In the genomic region with DNA sequence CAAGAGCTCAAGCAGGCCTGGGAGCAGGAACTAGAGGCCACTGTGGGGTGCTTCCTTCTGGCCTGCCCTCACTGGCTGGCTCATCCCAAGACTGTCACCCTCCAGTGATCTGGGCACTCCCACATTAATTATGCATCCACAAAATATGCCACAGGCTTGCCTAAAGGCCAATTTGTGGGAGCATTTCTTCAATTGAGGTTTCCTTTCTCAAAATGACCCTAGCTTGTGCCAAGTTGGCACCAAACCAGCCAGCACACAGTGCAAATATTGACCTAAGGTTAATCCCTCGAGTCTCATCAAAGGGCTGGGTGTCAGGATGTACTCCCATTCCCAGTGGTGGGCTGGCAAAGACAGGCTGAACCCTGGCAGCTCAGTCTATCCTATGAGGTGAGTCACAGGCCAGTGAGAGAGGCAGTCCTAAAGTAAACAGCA, we compare ENCODE assay signal across 10 mouse cellular contexts.
DNase-seq lines count a peak whose midpoint lies in the region; ATAC-seq and TF ChIP-seq lines count a peak whose summit lies in the region.
"Had no signal": no experiment of that assay in that cellular context is flagged by ENCODE, and none has a peak within 500 bp of the region (broad histone marks: within the 10 kb centered on the region; RNA-seq: fewer than 3 reads in every experiment).

No protein-coding gene starts in this region.

- H3K27ac ChIP-seq in midbrain, embryonic 16.5 days (ENCODE audit: low read length), result no peak overlapping the region
- H3K27ac ChIP-seq in midbrain, embryonic 10.5 days (replicated peaks), result no peak overlapping the region
- H3K27ac ChIP-seq in kidney, postnatal 0 days, result no peak overlapping the region
- H3K27ac ChIP-seq: limb, embryonic 12.5 days; neural tube, embryonic 12.5 days had no signal

- DNase-seq in midbrain, embryonic 10.5 days (ENCODE audit: low spot score), result no peak
- peak; percentile 65 to 77 for DNase-seq in adrenal gland, postnatal 36 days
- DNase-seq in kidney, postnatal 0 days (ENCODE audit: low spot score), result peak; percentile 21
- peak; percentile 23 for DNase-seq in ovary, postnatal 14 days (ENCODE audit: low spot score)
- no peak for DNase-seq in layer of hippocampus, adult 11-12 months (ENCODE audit: low spot score)
- no peak for DNase-seq in frontal cortex, adult 2 months (ENCODE audit: extremely low spot score in 1 of 2, low spot score in 1 of 2)
- DNase-seq: heart, postnatal 4 days had no signal

- no peak overlapping the region for H3K4me2 ChIP-seq in midbrain, embryonic 16.5 days (ENCODE audit: low read length)
- H3K4me2 ChIP-seq in kidney, postnatal 0 days (ENCODE audit: low read length), result no peak overlapping the region
- H3K4me2 ChIP-seq: limb, embryonic 12.5 days; neural tube, embryonic 12.5 days had no signal

- TF ChIP-seq CTCF in kidney, postnatal 0 days (IDR thresholded peaks at IDR 0.05; ENCODE audit: low read depth), result no peak

- 19% methylated on average over 1 of the region's 1 CpGs for WGBS in midbrain, embryonic 16.5 days
- WGBS in midbrain, embryonic 10.5 days, result 29% methylated on average over 1 of the region's 1 CpGs
- 4% methylated on average over 1 of the region's 1 CpGs for WGBS in kidney, postnatal 0 days

- H3K4me3 ChIP-seq in midbrain, embryonic 16.5 days (ENCODE audit: low read depth, low read length), result no peak overlapping the region
- no peak overlapping the region for H3K4me3 ChIP-seq in midbrain, embryonic 10.5 days
- H3K4me3 ChIP-seq in kidney, postnatal 0 days (replicated peaks; ENCODE audit: low read depth, low read length), result no peak overlapping the region
- H3K4me3 ChIP-seq: limb, embryonic 12.5 days; neural tube, embryonic 12.5 days had no signal

- no peaks in the 10 kb centered on the region for H3K27me3 ChIP-seq in midbrain, embryonic 16.5 days (ENCODE audit: control insufficient read depth, insufficient read depth, low read depth, low read length)
- no peaks in the 10 kb centered on the region for H3K27me3 ChIP-seq in midbrain, embryonic 10.5 days (ENCODE audit: low read depth, poor library complexity, severe bottlenecking)
- no peaks in the 10 kb centered on the region for H3K27me3 ChIP-seq in kidney, postnatal 0 days (ENCODE audit: insufficient read depth, low read length)
- H3K27me3 ChIP-seq: limb, embryonic 12.5 days; neural tube, embryonic 12.5 days had no signal

- H3K9me3 ChIP-seq in midbrain, embryonic 16.5 days (replicated peaks; ENCODE audit: control insufficient read depth, low read length, poor library complexity, severe bottlenecking), result no peaks in the 10 kb centered on the region
- H3K9me3 ChIP-seq in midbrain, embryonic 10.5 days (replicated peaks), result no peaks in the 10 kb centered on the region
- H3K9me3 ChIP-seq in kidney, postnatal 0 days (replicated peaks; ENCODE audit: low read length), result no peaks in the 10 kb centered on the region
- H3K9me3 ChIP-seq: limb, embryonic 12.5 days; neural tube, embryonic 12.5 days had no signal

- H3K36me3 ChIP-seq in midbrain, embryonic 16.5 days (ENCODE audit: control insufficient read depth, insufficient read depth, low read length), result no peaks in the 10 kb centered on the region
- H3K36me3 ChIP-seq in midbrain, embryonic 10.5 days, result no peaks in the 10 kb centered on the region
- no peaks in the 10 kb centered on the region for H3K36me3 ChIP-seq in kidney, postnatal 0 days (ENCODE audit: insufficient read depth, low read length)
- H3K36me3 ChIP-seq: limb, embryonic 12.5 days; neural tube, embryonic 12.5 days had no signal

- peak; percentile 68 for ATAC-seq in midbrain, embryonic 16.5 days
- ATAC-seq in kidney, postnatal 0 days (replicated peaks; ENCODE audit: low FRiP score, low read depth), result peak; percentile 54; the same call in 1 of the 2 replicates

- no peaks in the 10 kb centered on the region for H3K4me1 ChIP-seq in midbrain, embryonic 16.5 days (ENCODE audit: control insufficient read depth, insufficient read depth, low read length)
- H3K4me1 ChIP-seq in midbrain, embryonic 10.5 days, result peaks cover 7% of the 10 kb centered on the region
- H3K4me1 ChIP-seq in kidney, postnatal 0 days (replicated peaks; ENCODE audit: insufficient read depth, low read length), result no peaks in the 10 kb centered on the region
- H3K4me1 ChIP-seq: limb, embryonic 12.5 days; neural tube, embryonic 12.5 days had no signal

- no peak overlapping the region for H3K9ac ChIP-seq in midbrain, embryonic 16.5 days (ENCODE audit: low read depth, low read length)
- H3K9ac ChIP-seq in kidney, postnatal 0 days (ENCODE audit: low read depth, low read length), result no peak overlapping the region
- H3K9ac ChIP-seq: limb, embryonic 12.5 days; neural tube, embryonic 12.5 days had no signal

Comparison
In these comparisons a context has a peak if more than half of its experiments do, and no peak if none do; other contexts are left out.
1. DNase-seq: peak in adrenal gland, postnatal 36 days (2 of 2), kidney, postnatal 0 days (single experiment) and ovary, postnatal 14 days (single experiment); none in midbrain, embryonic 10.5 days (single experiment), layer of hippocampus, adult 11-12 months (single experiment) and frontal cortex, adult 2 months (0 of 2).